Mouse (Mus musculus) forebrain, embryonic 14.5 days (tissue): ENCODE results near the gene Anks6. TPM values are rescaled to one million over a fixed set of nuclear protein-coding genes. Genes with fewer than 3 reads are reported as not detected.
"Not testable (repeated sequence)": the region's sequence is repeated elsewhere in the genome, so short reads cannot be mapped to it uniquely, and the experiment has no call there.

Experiments used
- ATAC-seq: fragments of 200-750 bp; cut with Nextera tagmentation; 2 replicates; pipeline ENCODE4 v1.8.0; 2017; ENCODE audit warnings: mild to moderate bottlenecking, moderate library complexity
- DNase-seq: peaks from one replicate; pipeline ENCODE4 v3.0.0-alpha.2; 2015; ENCODE audit warnings: low spot score
- H3K27ac ChIP-seq: fragments of 300-500 bp; sonication (generic); 2 replicates; pipeline ENCODE4 v1.5.1; 2014; ENCODE audit warnings: low read depth, mild to moderate bottlenecking, control low read depth, low read length, moderate library complexity
- H3K27me3 ChIP-seq: fragments of 300-500 bp; sonication (generic); replicated peaks from 2 replicates; pipeline ENCODE4 v1.6.1; 2014; ENCODE audit warnings: low read length, control low read depth, mixed read lengths; ENCODE audit not compliant: control insufficient read depth, insufficient read depth
- H3K36me3 ChIP-seq: fragments of 300-500 bp; sonication (generic); 2 replicates; pipeline ENCODE4 v1.6.1; 2014; ENCODE audit warnings: low read length, control low read depth; ENCODE audit not compliant: control insufficient read depth, insufficient read depth
- H3K4me1 ChIP-seq: fragments of 300-500 bp; sonication (generic); 2 replicates; pipeline ENCODE4 v1.6.1; 2014; ENCODE audit warnings: antibody characterized with exemption, low read length, control low read depth; ENCODE audit not compliant: control insufficient read depth, insufficient read depth
- H3K4me2 ChIP-seq: fragments of 300-500 bp; sonication (generic); 2 replicates; pipeline ENCODE4 v1.6.1; 2014; ENCODE audit warnings: mild to moderate bottlenecking, control low read depth, low read length
- H3K4me3 ChIP-seq: fragments of 300-500 bp; sonication (generic); 2 replicates; pipeline ENCODE4 v1.5.1; 2014; ENCODE audit warnings: low read depth, low read length, control low read depth
- H3K9ac ChIP-seq: fragments of 300-500 bp; sonication (generic); 2 replicates; pipeline ENCODE4 v1.6.1; 2014; ENCODE audit warnings: mild to moderate bottlenecking, low read length, control low read depth, moderate library complexity
- H3K9me3 ChIP-seq: fragments of 300-500 bp; sonication (generic); replicated peaks from 2 replicates; pipeline ENCODE4 v1.6.1; 2016; ENCODE audit warnings: low read length, control low read depth, mixed read lengths; ENCODE audit not compliant: control insufficient read depth
- WGBS: fragments of 180-500 bp; shearing (Covaris S2); extraction: QIAGEN DNeasy Blood & Tissue Kit; methylation state at CpG from one replicate; pipeline ENCODE4 v1.1.7; 2014; 5-methylcytosine and 5-hydroxymethylcytosine counted together
- polyA plus RNA-seq: library from polyadenylated mRNA; unstranded; fragments of >200 nt; fragmentation: Nextera tagmentation; extraction: Ambion mirVana; gene quantifications from 2 replicates; pipeline ENCODE4 v1.2.1, GENCODE M21; 2014

Anks6 gene
- polyA plus RNA-seq, 1 experiment from 2014 or later, result 2.2 TPM

- H3K27me3 ChIP-seq, result no peaks in the 10 kb centered on the region
- ATAC-seq, result no peak
- no peak overlapping the region for H3K4me3 ChIP-seq
- no peaks in the 10 kb centered on the region for H3K9me3 ChIP-seq
- no peak overlapping the region for H3K27ac ChIP-seq
- H3K36me3 ChIP-seq, result no peaks in the 10 kb centered on the region
- no peak overlapping the region for H3K4me2 ChIP-seq
- DNase-seq, result no peak
- no peak overlapping the region for H3K9ac ChIP-seq
- 96% methylated on average over 4 of the region's 4 CpGs for WGBS
- no peaks in the 10 kb centered on the region for H3K4me1 ChIP-seq
Measured at GRCm38 (mm10) chr4:47080647-47081010, 23.4 kb upstream of the Anks6 start.

- 92% methylated on average over 17 of the region's 17 CpGs for WGBS
- Histone ChIP-seq H3K27me3 (no peaks in the 10 kb centered on the region), H3K27ac (no peak overlapping the region), H3K4me1 (no peaks in the 10 kb centered on the region), H3K9me3 (no peaks in the 10 kb centered on the region), H3K4me3 (no peak overlapping the region), H3K9ac (no peak overlapping the region), H3K36me3 (no peaks in the 10 kb centered on the region), H3K4me2 (no peak overlapping the region)
- DNase-seq, result no peak
- no peak for ATAC-seq
Measured at GRCm38 (mm10) chr4:47079997-47080646, 22.9 kb upstream of the Anks6 start.

GRCm38 (mm10) chr4:47075054-47075453 lies 17.8 kb upstream of the Anks6 start:
- DNase-seq (no peak), ATAC-seq (no peak)
- Histone ChIP-seq H3K36me3 (no peaks in the 10 kb centered on the region), H3K4me2 (no peak overlapping the region), H3K9me3 (no peaks in the 10 kb centered on the region), H3K27ac (no peak overlapping the region), H3K4me1 (no peaks in the 10 kb centered on the region), H3K4me3 (no peak overlapping the region), H3K9ac (no peak overlapping the region), H3K27me3 (no peaks in the 10 kb centered on the region)
- 36% methylated on average over 2 of the region's 2 CpGs for WGBS

- no peaks in the 10 kb centered on the region for H3K9me3 ChIP-seq
- no peak overlapping the region for H3K27ac ChIP-seq
- ATAC-seq (no peak), DNase-seq (no peak)
- H3K27me3 ChIP-seq, result no peaks in the 10 kb centered on the region
- H3K4me3 ChIP-seq, result no peak overlapping the region
- WGBS, result 22% methylated on average over 1 of the region's 1 CpGs
- H3K36me3 ChIP-seq, result no peaks in the 10 kb centered on the region
- no peak overlapping the region for H3K4me2 ChIP-seq
- H3K4me1 ChIP-seq, result peaks cover 5% of the 10 kb centered on the region
- H3K9ac ChIP-seq, result no peak overlapping the region
Measured at GRCm38 (mm10) chr4:47060900-47061299, 3.7 kb upstream of the Anks6 start.

GRCm38 (mm10) chr4:47057510-47058325 lies 491 bp upstream of the Anks6 start:
- Histone ChIP-seq H3K27me3 (no peaks in the 10 kb centered on the region), H3K27ac (no peak overlapping the region; the same call in 1 of the 2 replicates), H3K36me3 (no peaks in the 10 kb centered on the region), H3K4me1 (peaks cover 6% of the 10 kb centered on the region), H3K9me3 (no peaks in the 10 kb centered on the region), H3K4me2 (peak overlapping the region; percentile 73), H3K4me3 (peak overlapping the region; percentile 73), H3K9ac (peak overlapping the region; percentile 76)
- DNase-seq (no peak), ATAC-seq (no peak)
- WGBS, result 38% methylated on average over 25 of the region's 25 CpGs

- no peaks in the 10 kb centered on the region for H3K9me3 ChIP-seq
- no peaks in the 10 kb centered on the region for H3K36me3 ChIP-seq
- H3K4me1 ChIP-seq, result peaks cover 8% of the 10 kb centered on the region
- no peaks in the 10 kb centered on the region for H3K27me3 ChIP-seq
- 0 out of 2 replicates have a peak overlapping the region, but pooled peaks have one; percentile 73 for H3K4me3 ChIP-seq
- no peak overlapping the region for H3K9ac ChIP-seq
- WGBS, result 96% methylated on average over 6 of the region's 6 CpGs
- no peak for DNase-seq
- ATAC-seq, result no peak
- no peak overlapping the region for H3K27ac ChIP-seq
- no peak overlapping the region for H3K4me2 ChIP-seq
Measured at GRCm38 (mm10) chr4:47055570-47056080, 1.6 kb downstream of the Anks6 start.

GRCm38 (mm10) chr4:47055170-47055569 lies 2.1 kb downstream of the Anks6 start:
- DNase-seq, ATAC-seq, H3K4me1 ChIP-seq, H3K9me3 ChIP-seq, H3K27ac ChIP-seq, H3K27me3 ChIP-seq, H3K9ac ChIP-seq, H3K4me2 ChIP-seq, H3K36me3 ChIP-seq, H3K4me3 ChIP-seq: not testable (repeated sequence)
- WGBS, result 93% methylated on average over 9 of the region's 9 CpGs

- 73% methylated on average over 9 of the region's 9 CpGs for WGBS
- ATAC-seq, result no peak
Measured at GRCm38 (mm10) chr4:47051905-47052304, 5.3 kb downstream of the Anks6 start.

More at GRCm38 (mm10) chr4:47051905-47052304, 5.3 kb downstream of the Anks6 start:
- H3K27ac ChIP-seq, result no peak overlapping the region
- no peak for DNase-seq
- H3K36me3 ChIP-seq, result no peaks in the 10 kb centered on the region
- H3K9me3 ChIP-seq, result no peaks in the 10 kb centered on the region
- H3K27me3 ChIP-seq, result no peaks in the 10 kb centered on the region
- no peak overlapping the region for H3K4me2 ChIP-seq
- peaks cover 9% of the 10 kb centered on the region; the same call in 1 of the 2 replicates for H3K4me1 ChIP-seq
- H3K9ac ChIP-seq, result no peak overlapping the region; the same call in 1 of the 2 replicates
- H3K4me3 ChIP-seq, result no peak overlapping the region
